Mouse (Mus musculus) forebrain, postnatal 0 days (tissue): ENCODE data around the gene Stambp. TPM values are rescaled to one million over a fixed set of nuclear protein-coding genes. Genes with fewer than 3 reads are reported as not detected.
A peak's percentile ranks its signal among the peaks of the same experiment; 100 is the strongest.
"Not testable (repeated sequence)": the region's sequence is repeated elsewhere in the genome, so short reads cannot be mapped to it uniquely, and the experiment has no call there.

Source experiments
- ATAC-seq: fragments of 200-750 bp; cut with Nextera tagmentation; 2 replicates; pipeline ENCODE4 v1.8.0; 2017; ENCODE audit warnings: mild to moderate bottlenecking, moderate library complexity
- DNase-seq: peaks from one replicate; pipeline ENCODE4 v3.0.0-alpha.2; 2015
- H3K27ac ChIP-seq: fragments of 300-500 bp; sonication (generic); 2 replicates; pipeline ENCODE4 v1.5.1; 2014; ENCODE audit warnings: low read depth, mild to moderate bottlenecking, antibody characterized with exemption, low read length, moderate library complexity, mixed read lengths
- H3K27me3 ChIP-seq: fragments of 300-500 bp; sonication (generic); 2 replicates; pipeline ENCODE4 v1.6.1; 2014; ENCODE audit warnings: mild to moderate bottlenecking, low read length, mixed read lengths; ENCODE audit not compliant: insufficient read depth
- H3K36me3 ChIP-seq: fragments of 300-500 bp; sonication (generic); 2 replicates; pipeline ENCODE4 v1.6.1; 2014; ENCODE audit warnings: mild to moderate bottlenecking, moderate library complexity; ENCODE audit not compliant: insufficient read depth
- H3K4me1 ChIP-seq: fragments of 300-500 bp; sonication (generic); 2 replicates; pipeline ENCODE4 v1.6.1; 2014; ENCODE audit warnings: antibody characterized with exemption; ENCODE audit not compliant: insufficient read depth
- H3K4me2 ChIP-seq: fragments of 300-500 bp; sonication (generic); 2 replicates; pipeline ENCODE4 v1.6.1; 2014; ENCODE audit warnings: low read depth, mild to moderate bottlenecking, moderate library complexity
- H3K4me3 ChIP-seq: fragments of 300-500 bp; sonication (generic); 2 replicates; pipeline ENCODE4 v1.5.1; 2014; ENCODE audit warnings: low read depth, low read length, mixed read lengths
- H3K9ac ChIP-seq: fragments of 300-500 bp; sonication (generic); 2 replicates; pipeline ENCODE4 v1.6.1; 2014; ENCODE audit warnings: mild to moderate bottlenecking
- H3K9me3 ChIP-seq: fragments of 300-500 bp; sonication (generic); 2 replicates; pipeline ENCODE4 v1.6.1; 2016; ENCODE audit warnings: low read length
- CTCF ChIP-seq: sonication (generic); IDR thresholded peaks from 2 replicates; pipeline ENCODE4 v1.5.1; 2016; ENCODE audit warnings: antibody characterized with exemption, control low read depth, low read depth
- WGBS: fragments of 180-500 bp; shearing (Covaris S2); extraction: QIAGEN DNeasy Blood & Tissue Kit; methylation state at CpG from one replicate; pipeline ENCODE4 v1.1.7; 2014; 5-methylcytosine and 5-hydroxymethylcytosine counted together
- polyA plus RNA-seq: library from polyadenylated mRNA; unstranded; fragments of >200 nt; fragmentation: Nextera tagmentation; extraction: Ambion mirVana; gene quantifications from 2 replicates; pipeline ENCODE4 v1.2.1, GENCODE M21; 2015
- total RNA-seq: library from RNA; depleted of rRNA; stranded (reverse); fragments of >200 nt; gene quantifications from 2 replicates; pipeline ENCODE4 v1.2.3, GENCODE M21; 2014

Gene Stambp
- total and polyA plus RNA-seq, 2 experiments from 2014 or later = 13.9 to 72.3 TPM

DNA sequence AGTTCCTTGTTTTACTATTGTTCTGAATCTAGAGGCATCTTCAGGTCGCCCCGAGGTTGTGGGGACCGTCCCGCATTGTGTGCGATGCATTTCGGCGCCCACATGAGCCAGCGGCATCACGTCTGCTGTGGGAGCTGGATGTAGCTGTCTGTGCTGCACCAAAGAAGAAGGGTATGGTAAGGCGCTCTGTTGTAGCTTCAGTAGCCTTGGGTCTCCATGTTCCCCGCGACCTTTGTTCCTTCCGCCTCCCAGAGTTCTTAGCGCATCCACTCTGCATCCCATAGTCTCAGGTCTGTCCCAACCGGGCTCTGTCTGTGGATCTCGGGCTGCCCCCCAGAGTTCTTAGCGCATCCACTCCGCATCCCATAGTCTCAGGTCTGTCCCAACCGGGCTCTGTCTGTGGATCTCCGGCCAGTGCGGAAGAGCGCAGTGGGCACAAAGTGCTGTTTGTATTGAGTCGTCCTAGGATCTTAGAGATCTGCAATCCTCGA is 26.6 kb upstream of the Stambp start:
- H3K4me1 ChIP-seq = no peaks in the 10 kb centered on the region
- peak; percentile 16 for DNase-seq
- peak overlapping the region; percentile 53 for H3K4me2 ChIP-seq
- H3K4me3 ChIP-seq = peak overlapping the region; percentile 25
- ATAC-seq = peak; percentile 25; the same call in 1 of the 2 replicates
- 35% methylated on average over 24 of the region's 24 CpGs for WGBS
- TF ChIP-seq CTCF = no peak
- H3K27me3 ChIP-seq = no peaks in the 10 kb centered on the region
- no peak overlapping the region for H3K27ac ChIP-seq
- H3K9me3 ChIP-seq = no peaks in the 10 kb centered on the region
- H3K9ac ChIP-seq = peak overlapping the region; percentile 18; the same call in 1 of the 2 replicates
- no peaks in the 10 kb centered on the region for H3K36me3 ChIP-seq

DNA sequence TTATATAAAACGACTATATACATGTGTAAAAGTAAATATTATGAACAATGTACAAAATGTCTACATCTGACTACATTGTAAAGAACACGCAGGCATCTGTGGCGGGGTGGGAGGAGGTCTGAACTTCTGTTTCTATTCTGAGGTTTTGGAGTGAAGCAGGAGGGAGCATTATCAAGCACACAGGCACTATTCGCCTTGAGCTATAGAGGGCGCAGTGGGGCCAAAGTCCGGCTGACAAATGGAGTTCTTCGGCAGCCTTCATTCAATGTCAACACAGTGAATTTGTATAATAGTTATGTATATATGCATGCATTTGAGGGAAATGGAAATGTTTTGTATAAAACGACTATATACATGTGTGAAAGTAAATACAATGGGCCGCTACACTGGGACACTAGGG is 26.1 kb upstream of the Stambp start:
- ATAC-seq (peak; percentile 76), DNase-seq (peak; percentile 65)
- Histone ChIP-seq H3K36me3 (no peaks in the 10 kb centered on the region), H3K4me2 (peak overlapping the region; percentile 53), H3K4me3 (peak overlapping the region; percentile 25), H3K9me3 (no peaks in the 10 kb centered on the region), H3K4me1 (no peaks in the 10 kb centered on the region), H3K27me3 (no peaks in the 10 kb centered on the region), H3K9ac (peak overlapping the region; percentile 18; the same call in 1 of the 2 replicates), H3K27ac (no peak overlapping the region)
- peak; percentile 73 for TF ChIP-seq CTCF
- WGBS = 7% methylated on average over 9 of the region's 9 CpGs

DNA sequence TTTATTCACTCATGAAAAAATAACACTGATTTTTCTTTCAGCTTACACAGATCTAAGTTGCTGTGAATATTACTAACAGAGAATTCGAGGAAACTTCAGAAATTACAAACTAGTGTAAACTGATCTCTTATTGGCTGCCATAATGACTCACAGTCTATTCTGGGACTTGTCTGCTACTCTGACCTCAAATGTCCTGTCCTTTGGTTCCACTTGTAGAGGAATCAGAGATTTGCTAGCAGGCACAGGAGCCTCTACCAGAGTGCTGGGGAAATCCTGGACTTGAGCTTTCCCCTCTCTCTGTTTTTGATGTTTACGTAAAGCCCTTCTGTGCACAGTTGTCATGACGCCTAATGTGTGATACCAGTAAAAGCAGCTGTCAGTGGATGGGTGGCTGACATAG is 25.5 kb upstream of the Stambp start:
- Histone ChIP-seq H3K9ac (no peak overlapping the region), H3K4me3 (no peak overlapping the region), H3K27ac (no peak overlapping the region), H3K27me3 (no peaks in the 10 kb centered on the region), H3K4me2 (no peak overlapping the region), H3K4me1 (no peaks in the 10 kb centered on the region), H3K36me3 (no peaks in the 10 kb centered on the region), H3K9me3 (no peaks in the 10 kb centered on the region)
- WGBS = 61% methylated on average over 3 of the region's 3 CpGs
- no peak for ATAC-seq
- no peak for DNase-seq
- TF ChIP-seq CTCF = no peak

DNA sequence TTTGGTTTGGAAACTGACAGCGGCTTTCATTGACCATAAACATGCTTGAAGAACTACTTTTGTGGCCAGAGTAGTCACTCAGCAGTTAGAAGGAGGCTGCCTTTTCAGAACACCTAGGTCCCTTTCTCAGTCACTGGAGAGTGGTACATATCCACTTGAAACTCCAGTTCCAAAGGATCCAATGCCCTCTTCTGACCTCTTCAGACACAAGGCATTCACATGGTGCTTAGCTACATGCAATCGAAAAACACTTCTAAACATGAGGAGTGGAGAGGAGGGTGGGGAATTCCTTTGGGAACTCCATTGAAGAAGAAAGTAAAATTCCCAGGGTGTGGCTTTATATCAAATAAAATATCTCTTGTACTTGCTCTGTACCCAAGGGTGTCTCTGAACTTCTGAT is 22.5 kb upstream of the Stambp start:
- Histone ChIP-seq H3K4me3 (no peak overlapping the region), H3K9me3 (no peaks in the 10 kb centered on the region), H3K9ac (no peak overlapping the region), H3K27ac (no peak overlapping the region), H3K36me3 (no peaks in the 10 kb centered on the region), H3K4me2 (no peak overlapping the region), H3K27me3 (no peaks in the 10 kb centered on the region), H3K4me1 (no peaks in the 10 kb centered on the region)
- 83% methylated on average over 2 of the region's 2 CpGs for WGBS
- no peak for ATAC-seq
- no peak for DNase-seq
- TF ChIP-seq CTCF = no peak

DNA sequence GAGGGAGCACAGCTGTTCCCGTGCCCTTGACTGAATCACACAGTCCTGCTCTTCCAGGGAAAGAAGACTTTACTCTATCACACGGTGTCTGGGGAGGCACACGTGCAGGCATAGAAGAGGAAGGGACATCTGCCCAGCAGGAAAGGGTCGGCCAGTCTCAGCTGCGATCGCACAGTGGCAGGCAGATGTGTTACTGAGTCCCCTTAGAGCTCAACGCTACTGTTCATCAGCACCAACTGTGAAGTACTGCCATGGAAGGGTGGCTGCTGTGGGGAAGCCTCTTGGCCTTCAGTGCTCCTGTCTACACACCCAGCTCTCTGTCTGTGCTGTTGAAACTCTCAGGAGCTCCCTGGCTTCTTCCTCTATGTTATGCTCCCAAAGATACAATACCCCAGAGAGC is 21.4 kb upstream of the Stambp start:
- Histone ChIP-seq H3K36me3 (no peaks in the 10 kb centered on the region), H3K4me3 (no peak overlapping the region), H3K27ac (no peak overlapping the region), H3K4me1 (no peaks in the 10 kb centered on the region), H3K4me2 (no peak overlapping the region), H3K27me3 (no peaks in the 10 kb centered on the region), H3K9me3 (no peaks in the 10 kb centered on the region), H3K9ac (no peak overlapping the region)
- DNase-seq (no peak), ATAC-seq (no peak)
- 84% methylated on average over 7 of the region's 7 CpGs for WGBS
- no peak for TF ChIP-seq CTCF

DNA sequence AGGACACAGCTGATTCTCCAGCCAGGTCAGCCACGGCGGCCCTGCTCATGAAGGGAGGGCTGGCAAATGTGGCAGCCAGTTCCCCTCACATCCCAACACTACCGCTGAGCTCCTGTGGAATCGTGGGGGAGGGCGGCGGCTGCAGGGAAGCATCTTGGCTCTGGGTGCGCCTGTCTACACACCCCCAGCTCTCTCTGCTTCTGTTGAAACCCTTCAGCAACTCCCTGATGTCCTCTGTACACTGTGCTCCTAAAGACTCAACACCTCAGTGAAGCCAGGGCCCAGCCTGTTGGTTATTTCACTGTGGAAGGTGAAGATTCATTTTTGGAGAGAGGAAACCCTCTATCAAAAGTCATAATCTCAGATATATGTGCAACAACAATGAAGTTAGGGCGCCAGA is 19.5 kb upstream of the Stambp start:
- ATAC-seq (no peak), DNase-seq (no peak)
- Histone ChIP-seq H3K4me1 (no peaks in the 10 kb centered on the region), H3K27me3 (no peaks in the 10 kb centered on the region), H3K4me2 (no peak overlapping the region), H3K9me3 (no peaks in the 10 kb centered on the region), H3K36me3 (no peaks in the 10 kb centered on the region), H3K4me3 (no peak overlapping the region), H3K27ac (no peak overlapping the region), H3K9ac (no peak overlapping the region)
- no peak for TF ChIP-seq CTCF
- 84% methylated on average over 8 of the region's 8 CpGs for WGBS

DNA sequence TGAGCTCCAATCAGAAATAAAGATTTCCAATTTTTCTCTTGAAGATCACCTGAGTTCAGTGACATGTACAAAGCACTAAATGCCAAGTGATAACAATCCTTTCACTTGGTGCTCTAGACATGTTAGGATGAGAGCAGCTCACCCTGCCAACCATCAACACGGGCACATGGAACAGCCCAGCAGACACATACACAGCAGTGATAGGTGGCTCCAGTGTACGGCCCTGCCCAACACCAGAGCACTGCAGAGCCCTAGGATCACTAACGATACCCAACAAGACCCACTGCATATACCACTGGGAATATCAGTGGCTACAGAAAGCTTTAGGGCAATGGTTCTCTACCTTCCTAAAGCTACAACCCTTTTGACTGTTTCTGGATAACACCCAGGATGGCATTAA is 17.8 kb upstream of the Stambp start:
- 85% methylated on average over 3 of the region's 3 CpGs for WGBS
- no peak for TF ChIP-seq CTCF
- Histone ChIP-seq H3K4me2 (no peak overlapping the region), H3K9ac (no peak overlapping the region), H3K36me3 (no peaks in the 10 kb centered on the region), H3K27ac (no peak overlapping the region), H3K4me3 (no peak overlapping the region), H3K27me3 (no peaks in the 10 kb centered on the region), H3K9me3 (no peaks in the 10 kb centered on the region), H3K4me1 (no peaks in the 10 kb centered on the region)
- no peak for DNase-seq
- ATAC-seq = no peak

DNA sequence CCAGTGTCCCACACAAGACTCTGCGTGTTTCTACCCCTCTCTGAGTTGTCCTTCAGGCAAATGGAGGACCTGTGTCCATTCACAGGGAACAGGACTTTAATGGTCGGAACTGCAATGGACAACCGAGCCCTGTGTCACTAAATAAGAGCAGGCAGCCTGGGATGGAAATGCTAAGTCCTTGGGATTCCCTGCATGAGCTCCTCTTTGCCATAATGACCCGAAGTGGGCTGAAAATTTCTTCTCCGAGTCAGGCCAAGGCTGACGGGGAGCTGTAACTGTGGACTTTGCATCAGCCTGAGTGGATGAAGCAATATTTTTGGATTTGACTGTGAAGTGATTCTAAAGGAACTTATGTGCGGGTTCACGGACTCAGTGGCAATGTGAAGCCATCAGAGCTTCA is 14.7 kb upstream of the Stambp start:
- not testable (repeated sequence) for DNase-seq

DNA sequence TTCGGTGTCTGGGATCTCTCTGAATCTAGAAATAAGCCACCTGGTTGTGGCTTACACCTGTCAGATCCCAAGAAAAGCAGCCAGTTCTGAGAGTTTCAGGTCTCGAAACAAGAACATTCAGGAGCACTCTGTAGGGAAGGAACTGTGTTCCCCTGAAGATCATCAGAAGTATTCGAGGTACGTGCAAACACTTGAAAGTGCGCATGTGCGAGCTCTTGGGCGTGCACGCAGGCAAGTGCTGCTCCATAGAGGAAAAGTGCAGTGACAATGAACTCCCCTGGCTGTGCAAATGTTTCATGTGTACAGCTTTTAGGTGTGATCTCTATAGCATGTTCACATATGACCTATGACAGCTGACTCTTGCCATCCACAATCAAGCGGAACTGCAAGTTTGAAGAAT is 12.8 kb upstream of the Stambp start:
- not testable (repeated sequence) for ATAC-seq, H3K4me1 ChIP-seq, H3K9me3 ChIP-seq, DNase-seq, H3K9ac ChIP-seq, H3K4me2 ChIP-seq, H3K4me3 ChIP-seq, H3K36me3 ChIP-seq, H3K27me3 ChIP-seq, H3K27ac ChIP-seq
- 88% methylated on average over 9 of the region's 9 CpGs for WGBS

More for the DNA sequence above, 14.7 kb upstream of the Stambp start:
- not testable (repeated sequence) for H3K36me3 ChIP-seq, H3K9me3 ChIP-seq, H3K4me1 ChIP-seq, H3K27ac ChIP-seq, H3K4me3 ChIP-seq, H3K9ac ChIP-seq, H3K4me2 ChIP-seq, ATAC-seq, H3K27me3 ChIP-seq
- 87% methylated on average over 8 of the region's 8 CpGs for WGBS
